Mouse (Mus musculus): ENCODE results near the gene Klra7.
"Not testable (repeated sequence)": the region's sequence is repeated elsewhere in the genome, so short reads cannot be mapped to it uniquely, and the experiment has no call there.

The Klra7 gene

GRCm38 (mm10) chr6:130233222-130233621 lies at the start of gene Klra7:
TSS of gene Klra7 (minus strand) at chr6:130233322.
- no peak for DNase-seq (ENCODE audit: low spot score)

GRCm38 (mm10) chr6:130281828-130282227 lies 48.7 kb upstream of the Klra7 start, which contains the start of gene Klra10:
TSS of gene Klra10 (minus strand) at chr6:130281928.
- not testable (repeated sequence) for DNase-seq (ENCODE audit: low spot score)

GRCm38 (mm10) chr6:130255326-130255725 lies 22.2 kb upstream of the Klra7 start:
- DNase-seq (ENCODE audit: low spot score), result no peak

- DNase-seq (ENCODE audit: low spot score), result no peak
These were observed 4.4 kb upstream of the Klra7 start for GRCm38 (mm10) chr6:130237536-130237935.

- no peak for DNase-seq (ENCODE audit: low spot score)
These were observed 3.5 kb upstream of the Klra7 start for GRCm38 (mm10) chr6:130236635-130237034.

- not testable (repeated sequence) for DNase-seq (ENCODE audit: low spot score)
These were observed 35.7 kb downstream of the Klra7 start for GRCm38 (mm10) chr6:130197453-130197852.

- DNase-seq (ENCODE audit: low spot score), result not testable (repeated sequence)
These were observed 40.1 kb downstream of the Klra7 start, which contains the start of gene Klra9 for GRCm38 (mm10) chr6:130193012-130193411. TSS of gene Klra9 (minus strand) at chr6:130193112.
